In genomic region chr17:64363694-64364093, GRCm38 (mm10) we compare ENCODE assay signal across 9 mouse cellular contexts. TPM values are rescaled to one million over a fixed set of nuclear protein-coding genes. Genes with fewer than 3 reads are reported as not detected.
DNase-seq lines count a peak whose midpoint lies in the region; ATAC-seq lines count a peak whose summit lies in the region.
"Had no signal": no experiment of that assay in that cellular context is flagged by ENCODE, and none has a peak within 500 bp of the region (broad histone marks: within the 10 kb centered on the region; RNA-seq: fewer than 3 reads in every experiment).

No protein-coding gene starts in this region.

- H3K4me3 ChIP-seq in forebrain, embryonic 15.5 days, result no peak overlapping the region
- no peak overlapping the region for H3K4me3 ChIP-seq in forebrain, embryonic 12.5 days (replicated peaks)
- H3K4me3 ChIP-seq: heart, embryonic 13.5 days had no signal

- WGBS in forebrain, embryonic 15.5 days, result 40% methylated on average over 1 of the region's 1 CpGs
- 87% methylated on average over 1 of the region's 1 CpGs for WGBS in forebrain, embryonic 12.5 days

- intact Hi-C loops in heart, postnatal 25 days (cut with DNase I), result no loop called here

- DNase-seq in 3T3-L1 (ENCODE audit: low read depth, low spot score), result peak; percentile 94
- peak; percentile 47 for DNase-seq in cerebellum, adult 9-10 months
- peak; percentile 33 for DNase-seq in heart, postnatal 25 days (ENCODE audit: low spot score)
- no peak for DNase-seq in kidney, postnatal 25 days

- H3K36me3 ChIP-seq in forebrain, embryonic 15.5 days, result no peaks in the 10 kb centered on the region
- no peaks in the 10 kb centered on the region for H3K36me3 ChIP-seq in forebrain, embryonic 12.5 days (replicated peaks)
- H3K36me3 ChIP-seq: heart, embryonic 13.5 days had no signal

- H3K4me1 ChIP-seq in forebrain, embryonic 15.5 days, result peaks cover 10% of the 10 kb centered on the region
- H3K4me1 ChIP-seq in forebrain, embryonic 12.5 days, result no peaks in the 10 kb centered on the region; the same call in 1 of the 2 replicates

- no peak overlapping the region for H3K27ac ChIP-seq in forebrain, embryonic 15.5 days (replicated peaks)
- no peak overlapping the region for H3K27ac ChIP-seq in forebrain, embryonic 12.5 days
- H3K27ac ChIP-seq: heart, embryonic 13.5 days had no signal

- H3K9ac ChIP-seq in forebrain, embryonic 15.5 days (replicated peaks), result no peak overlapping the region
- H3K9ac ChIP-seq in forebrain, embryonic 12.5 days, result no peak overlapping the region
- H3K9ac ChIP-seq: heart, embryonic 13.5 days had no signal

- no peaks in the 10 kb centered on the region for H3K27me3 ChIP-seq in forebrain, embryonic 15.5 days
- H3K27me3 ChIP-seq in forebrain, embryonic 12.5 days, result no peaks in the 10 kb centered on the region
- H3K27me3 ChIP-seq: heart, embryonic 13.5 days had no signal

- ATAC-seq in forebrain, embryonic 15.5 days (replicated peaks), result peak; percentile 76; the same call in 1 of the 2 replicates
- no peak for ATAC-seq in forebrain, embryonic 12.5 days (ENCODE audit: low FRiP score)
- no peak for ATAC-seq in monocyte, adult 5-6 weeks (replicated peaks; ENCODE audit: insufficient number of reproducible peaks, low FRiP score, low TSS enrichment, poor library complexity, severe bottlenecking)
- ATAC-seq in CD4-positive, CD25-positive, alpha-beta regulatory T cell, adult 4 months, result no peak

- no peak overlapping the region for H3K4me2 ChIP-seq in forebrain, embryonic 15.5 days (replicated peaks)
- H3K4me2 ChIP-seq in forebrain, embryonic 12.5 days, result no peak overlapping the region
- H3K4me2 ChIP-seq: heart, embryonic 13.5 days had no signal

- H3K9me3 ChIP-seq in forebrain, embryonic 15.5 days, result no peaks in the 10 kb centered on the region
- H3K9me3 ChIP-seq in forebrain, embryonic 12.5 days, result no peaks in the 10 kb centered on the region
- H3K9me3 ChIP-seq: heart, embryonic 13.5 days had no signal

RNA-seq across cellular contexts. Expression of gene Pja2, which starts 32.0 kb away (rescaled TPM):
- polyA plus RNA-seq in forebrain, embryonic 15.5 days (2015; fragmentation: Nextera tagmentation; extraction: Ambion mirVana), result 127 and 141 TPM in 2 replicates
- 84.2 and 87.0 TPM in 2 replicates for polyA plus RNA-seq in forebrain, embryonic 12.5 days (2016; fragmentation: Nextera tagmentation; extraction: Ambion mirVana)
- total RNA-seq in heart, postnatal 25 days (2021), result 100 to 1,000 TPM; 105 to 113 TPM
- 29.7 to 40.8 TPM (median 33.8 TPM) in 3 replicates for total RNA-seq in monocyte, adult 5-6 weeks (2017)
- polyA plus RNA-seq in CD4-positive, CD25-positive, alpha-beta regulatory T cell, adult 4 months (2017; shearing (Covaris generic)), result 10 to 100 TPM; 36.1 to 44.5 TPM

Comparison
In these comparisons a context has a peak if more than half of its experiments do, and no peak if none do; other contexts are left out.
1. DNase-seq: peak in 3T3-L1 (single experiment), cerebellum, adult 9-10 months (single experiment) and heart, postnatal 25 days (single experiment); none in kidney, postnatal 25 days (0 of 2).